Mouse (Mus musculus): ENCODE measurements around the gene Tmem100.
A peak's percentile ranks its signal among the peaks of the same experiment; 100 is the strongest.

Gene Tmem100

GRCm38 (mm10) chr11:90029841-90030398 is at the start of gene Tmem100:
Gene Tmem100 (plus strand): TSS chr11:90030348.
- no peak for DNase-seq (ENCODE audit: extremely low spot score)

- no peak for DNase-seq (ENCODE audit: extremely low spot score)
These were observed 47.2 kb upstream of the Tmem100 start for GRCm38 (mm10) chr11:89982918-89983317.

GRCm38 (mm10) chr11:89984436-89984835 is 45.7 kb upstream of the Tmem100 start:
- no peak for DNase-seq (ENCODE audit: extremely low spot score)

- no peak for DNase-seq (ENCODE audit: extremely low spot score)
These were observed 44.7 kb upstream of the Tmem100 start for GRCm38 (mm10) chr11:89985200-89986187.

GRCm38 (mm10) chr11:89986516-89986915 is 43.6 kb upstream of the Tmem100 start:
- no peak for DNase-seq (ENCODE audit: extremely low spot score)

- DNase-seq (ENCODE audit: extremely low spot score): peak; percentile 80
These were observed 41.1 kb upstream of the Tmem100 start for GRCm38 (mm10) chr11:89988936-89989589.

GRCm38 (mm10) chr11:89991661-89992060 is 38.5 kb upstream of the Tmem100 start:
- no peak for DNase-seq (ENCODE audit: extremely low spot score)

GRCm38 (mm10) chr11:89994706-89995105 is 35.4 kb upstream of the Tmem100 start:
- DNase-seq (ENCODE audit: extremely low spot score): no peak

- no peak for DNase-seq (ENCODE audit: extremely low spot score)
These were observed 34.6 kb upstream of the Tmem100 start for GRCm38 (mm10) chr11:89995596-89995995.

GRCm38 (mm10) chr11:89996406-89996805 is 33.7 kb upstream of the Tmem100 start:
- DNase-seq (ENCODE audit: extremely low spot score): no peak

- no peak for DNase-seq (ENCODE audit: extremely low spot score)
These were observed 33.3 kb upstream of the Tmem100 start for GRCm38 (mm10) chr11:89996856-89997255.

- no peak for DNase-seq (ENCODE audit: extremely low spot score)
These were observed 31.0 kb upstream of the Tmem100 start for GRCm38 (mm10) chr11:89998996-89999770.

GRCm38 (mm10) chr11:90000666-90001065 is 29.5 kb upstream of the Tmem100 start:
- no peak for DNase-seq (ENCODE audit: extremely low spot score)

GRCm38 (mm10) chr11:90001396-90002230 is 28.5 kb upstream of the Tmem100 start:
- no peak for DNase-seq (ENCODE audit: extremely low spot score)

- DNase-seq (ENCODE audit: extremely low spot score): peak; percentile 89
These were observed 27.7 kb upstream of the Tmem100 start, which contains the start of gene Pctp for GRCm38 (mm10) chr11:90002231-90002986. Gene Pctp (minus strand): TSS chr11:90002894.

GRCm38 (mm10) chr11:90002987-90003348 is 27.2 kb upstream of the Tmem100 start:
- no peak for DNase-seq (ENCODE audit: extremely low spot score)

- DNase-seq (ENCODE audit: extremely low spot score): no peak
These were observed 26.8 kb upstream of the Tmem100 start for GRCm38 (mm10) chr11:90003386-90003785.

- no peak for DNase-seq (ENCODE audit: extremely low spot score)
These were observed 24.0 kb upstream of the Tmem100 start for GRCm38 (mm10) chr11:90006111-90006510.

- DNase-seq (ENCODE audit: extremely low spot score): no peak
These were observed 22.2 kb upstream of the Tmem100 start for GRCm38 (mm10) chr11:90007791-90008531.

All from embryo, embryonic 9.5 days (tissue).